Mouse (Mus musculus): ENCODE data around the gene Olfr1031. TPM values are rescaled to one million over a fixed set of nuclear protein-coding genes. Genes with fewer than 3 reads are reported as not detected.

The Olfr1031 gene
- polyA plus RNA-seq, 1 experiment: not detected

Other genes starting within 250 kb of the Olfr1031 start
- not detected in 2 replicates for gene Olfr1012, start 227.5 kb upstream of the Olfr1031 start, polyA plus RNA-seq (2011; ENCODE audit: insufficient read depth, insufficient read length, low read depth, missing spikeins)
- not detected in 2 replicates for gene Olfr1013, start 223.2 kb upstream of the Olfr1031 start, polyA plus RNA-seq (2011; ENCODE audit: insufficient read depth, insufficient read length, low read depth, missing spikeins)
- gene Olfr1014, start 217.6 kb upstream of the Olfr1031 start, polyA plus RNA-seq (2011; ENCODE audit: insufficient read depth, insufficient read length, low read depth, missing spikeins): not detected in 2 replicates
- not detected in 2 replicates for gene Olfr1015, start 208.3 kb upstream of the Olfr1031 start, polyA plus RNA-seq (2011; ENCODE audit: insufficient read depth, insufficient read length, low read depth, missing spikeins)
- gene Olfr1016, start 187.8 kb upstream of the Olfr1031 start, polyA plus RNA-seq (2011; ENCODE audit: insufficient read depth, insufficient read length, low read depth, missing spikeins): not detected in 2 replicates
- gene Olfr1018, start 171.8 kb upstream of the Olfr1031 start, polyA plus RNA-seq (2011; ENCODE audit: insufficient read depth, insufficient read length, low read depth, missing spikeins): not detected in 2 replicates
- not detected in 2 replicates for gene Olfr1019, start 144.8 kb upstream of the Olfr1031 start, polyA plus RNA-seq (2011; ENCODE audit: insufficient read depth, insufficient read length, low read depth, missing spikeins)
- gene Olfr1020, start 143.3 kb upstream of the Olfr1031 start, polyA plus RNA-seq (2011; ENCODE audit: insufficient read depth, insufficient read length, low read depth, missing spikeins): not detected in 2 replicates
- gene Olfr1022, start 121.7 kb upstream of the Olfr1031 start, polyA plus RNA-seq (2011; ENCODE audit: insufficient read depth, insufficient read length, low read depth, missing spikeins): not detected in 2 replicates
- not detected in 2 replicates for gene Olfr1023, start 104.7 kb upstream of the Olfr1031 start, polyA plus RNA-seq (2011; ENCODE audit: insufficient read depth, insufficient read length, low read depth, missing spikeins)
- gene Olfr1024, start 85.3 kb upstream of the Olfr1031 start, polyA plus RNA-seq (2011; ENCODE audit: insufficient read depth, insufficient read length, low read depth, missing spikeins): not detected in 2 replicates
- not detected in 2 replicates for gene Olfr1025-ps1, start 75.1 kb upstream of the Olfr1031 start, polyA plus RNA-seq (2011; ENCODE audit: insufficient read depth, insufficient read length, low read depth, missing spikeins)
- gene Olfr1026, start 68.7 kb upstream of the Olfr1031 start, polyA plus RNA-seq (2011; ENCODE audit: insufficient read depth, insufficient read length, low read depth, missing spikeins): not detected in 2 replicates
- not detected in 2 replicates for gene Olfr1028, start 39.9 kb upstream of the Olfr1031 start, polyA plus RNA-seq (2011; ENCODE audit: insufficient read depth, insufficient read length, low read depth, missing spikeins)
- gene Olfr1029, start 16.4 kb upstream of the Olfr1031 start, polyA plus RNA-seq (2011; ENCODE audit: insufficient read depth, insufficient read length, low read depth, missing spikeins): not detected in 2 replicates
- gene Olfr1030, start 11.0 kb upstream of the Olfr1031 start, polyA plus RNA-seq (2011; ENCODE audit: insufficient read depth, insufficient read length, low read depth, missing spikeins): not detected in 2 replicates
- gene Olfr1032, start 15.2 kb downstream of the Olfr1031 start, polyA plus RNA-seq (2011; ENCODE audit: insufficient read depth, insufficient read length, low read depth, missing spikeins): not detected in 2 replicates
- gene Olfr1033, start 30.3 kb downstream of the Olfr1031 start, polyA plus RNA-seq (2011; ENCODE audit: insufficient read depth, insufficient read length, low read depth, missing spikeins): not detected in 2 replicates
- gene Olfr1034, start 55.6 kb downstream of the Olfr1031 start, polyA plus RNA-seq (2011; ENCODE audit: insufficient read depth, insufficient read length, low read depth, missing spikeins): not detected in 2 replicates
- gene Olfr1036, start 83.7 kb downstream of the Olfr1031 start, polyA plus RNA-seq (2011; ENCODE audit: insufficient read depth, insufficient read length, low read depth, missing spikeins): not detected in 2 replicates
- gene Olfr1037, start 97.1 kb downstream of the Olfr1031 start, polyA plus RNA-seq (2011; ENCODE audit: insufficient read depth, insufficient read length, low read depth, missing spikeins): not detected in 2 replicates
- gene Olfr1039, start 145.6 kb downstream of the Olfr1031 start, polyA plus RNA-seq (2011; ENCODE audit: insufficient read depth, insufficient read length, low read depth, missing spikeins): not detected in 2 replicates
- gene Olfr1040, start 156.4 kb downstream of the Olfr1031 start, polyA plus RNA-seq (2011; ENCODE audit: insufficient read depth, insufficient read length, low read depth, missing spikeins): not detected in 2 replicates
- not detected in 2 replicates for gene Olfr1042, start 171.5 kb downstream of the Olfr1031 start, polyA plus RNA-seq (2011; ENCODE audit: insufficient read depth, insufficient read length, low read depth, missing spikeins)
- not detected in 2 replicates for gene Olfr1043, start 177.2 kb downstream of the Olfr1031 start, polyA plus RNA-seq (2011; ENCODE audit: insufficient read depth, insufficient read length, low read depth, missing spikeins)
- not detected in 2 replicates for gene Olfr1044, start 187.5 kb downstream of the Olfr1031 start, polyA plus RNA-seq (2011; ENCODE audit: insufficient read depth, insufficient read length, low read depth, missing spikeins)
- gene Olfr52, start 195.4 kb downstream of the Olfr1031 start, polyA plus RNA-seq (2011; ENCODE audit: insufficient read depth, insufficient read length, low read depth, missing spikeins): not detected in 2 replicates
- gene Olfr1045, start 212.7 kb downstream of the Olfr1031 start, polyA plus RNA-seq (2011; ENCODE audit: insufficient read depth, insufficient read length, low read depth, missing spikeins): not detected in 2 replicates
- not detected in 2 replicates for gene Olfr1046, start 229.0 kb downstream of the Olfr1031 start, polyA plus RNA-seq (2011; ENCODE audit: insufficient read depth, insufficient read length, low read depth, missing spikeins)
- not detected in 2 replicates for gene Olfr1047, start 241.1 kb downstream of the Olfr1031 start, polyA plus RNA-seq (2011; ENCODE audit: insufficient read depth, insufficient read length, low read depth, missing spikeins)
- gene Olfr1048, start 250.0 kb downstream of the Olfr1031 start, polyA plus RNA-seq (2011; ENCODE audit: insufficient read depth, insufficient read length, low read depth, missing spikeins): not detected in 2 replicates